Mouse (Mus musculus) heart, postnatal 0 days (tissue): ENCODE measurements at regions not wholly inside any gene's neighbourhood (a gene's known extent, or its start where the extent isn't known, plus 50 kb on each side); places are given as distances from the start of the nearest gene placed in this dataset.

Experiments
- ATAC-seq: fragments of 200-750 bp; cut with Nextera tagmentation; 2 replicates; pipeline ENCODE4 v1.8.0; 2017; ENCODE audit warnings: low read depth, moderate number of reproducible peaks, moderate library complexity; ENCODE audit not compliant: insufficient read depth
- DNase-seq: peaks from one replicate; pipeline ENCODE4 v3.0.0-alpha.2; 2016; ENCODE audit warnings: low spot score
- H3K27ac ChIP-seq: fragments of 300-500 bp; sonication (generic); 2 replicates; pipeline ENCODE4 v1.5.1; 2014; ENCODE audit warnings: low read depth, mild to moderate bottlenecking
- H3K27me3 ChIP-seq: fragments of 300-500 bp; sonication (generic); 2 replicates; pipeline ENCODE4 v1.6.1; 2014; ENCODE audit warnings: low read length, mixed read lengths; ENCODE audit not compliant: control insufficient read depth, insufficient read depth
- H3K36me3 ChIP-seq: fragments of 300-500 bp; sonication (generic); replicated peaks from 2 replicates; pipeline ENCODE4 v1.6.1; 2014; ENCODE audit warnings: low read length, mixed read lengths; ENCODE audit not compliant: control insufficient read depth, insufficient read depth
- H3K4me1 ChIP-seq: fragments of 300-500 bp; sonication (generic); 2 replicates; pipeline ENCODE4 v1.6.1; 2014; ENCODE audit warnings: antibody characterized with exemption; ENCODE audit not compliant: control insufficient read depth, insufficient read depth
- H3K4me2 ChIP-seq: fragments of 300-500 bp; sonication (generic); 2 replicates; pipeline ENCODE4 v1.6.1; 2014; ENCODE audit warnings: low read depth, mild to moderate bottlenecking, low read length, moderate library complexity
- H3K4me3 ChIP-seq: fragments of 300-500 bp; sonication (generic); 2 replicates; pipeline ENCODE4 v1.5.1; 2014; ENCODE audit warnings: low read depth, low read length
- H3K9ac ChIP-seq: fragments of 300-500 bp; sonication (generic); replicated peaks from 2 replicates; pipeline ENCODE4 v1.6.1; 2014; ENCODE audit warnings: low read depth, low read length, mixed read lengths
- H3K9me3 ChIP-seq: fragments of 300-500 bp; sonication (generic); replicated peaks from 2 replicates; pipeline ENCODE4 v1.6.1; 2016; ENCODE audit warnings: low read length; ENCODE audit not compliant: control insufficient read depth
- CTCF ChIP-seq: IDR thresholded peaks from 2 replicates; pipeline ENCODE4 v1.5.1; 2016; ENCODE audit warnings: antibody characterized with exemption, control low read depth, low read depth
- EP300 ChIP-seq: IDR thresholded peaks from 2 replicates; pipeline ENCODE4 v1.6.1; 2016; ENCODE audit warnings: antibody characterized with exemption, low read depth
- WGBS: fragments of 180-500 bp; shearing (Covaris S2); extraction: QIAGEN DNeasy Blood & Tissue Kit; methylation state at CpG from one replicate; pipeline ENCODE4 v1.1.7; 2014; 5-methylcytosine and 5-hydroxymethylcytosine counted together

DNA sequence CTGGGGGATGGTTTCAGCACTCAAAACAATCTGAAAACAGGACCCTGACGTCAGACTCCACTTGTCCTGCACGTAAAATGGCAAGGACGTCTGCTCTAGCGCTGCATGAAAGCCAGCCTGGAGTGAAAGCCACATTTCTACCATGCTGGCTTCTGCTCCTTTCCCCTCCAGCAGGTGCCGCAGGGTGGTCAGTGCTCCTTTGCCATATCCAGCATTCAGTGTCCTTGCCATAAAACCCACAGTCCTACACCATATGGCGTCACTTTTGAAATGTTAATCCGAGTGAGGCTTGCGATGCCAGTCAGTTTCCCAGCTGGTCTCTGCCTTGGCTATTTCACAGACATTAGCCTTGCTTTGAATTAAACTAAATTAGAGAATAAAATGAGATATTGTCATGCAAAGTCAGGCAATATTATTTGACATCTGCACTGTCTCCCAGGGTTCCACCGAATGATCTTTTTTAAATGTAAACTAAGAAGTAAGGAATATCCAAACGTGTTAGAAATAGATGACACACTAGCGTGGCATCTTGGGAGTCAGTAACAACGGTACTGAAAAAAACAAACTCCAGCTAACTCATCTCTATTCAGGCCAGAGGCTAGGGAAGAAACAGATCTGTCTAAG, 125.7 kb downstream of the Tas2r134 start:
- TF ChIP-seq CTCF, result no peak
- no peak for TF ChIP-seq EP300
- H3K4me1 ChIP-seq, result no peaks in the 10 kb centered on the region
- no peak for DNase-seq
- WGBS, result 67% methylated on average over 12 of the region's 12 CpGs
- no peaks in the 10 kb centered on the region for H3K36me3 ChIP-seq
- no peak overlapping the region for H3K9ac ChIP-seq
- ATAC-seq, result no peak
- no peaks in the 10 kb centered on the region for H3K9me3 ChIP-seq
- no peaks in the 10 kb centered on the region for H3K27me3 ChIP-seq
- H3K27ac ChIP-seq, result no peak overlapping the region
- H3K4me3 ChIP-seq, result no peak overlapping the region
- no peak overlapping the region for H3K4me2 ChIP-seq

DNA sequence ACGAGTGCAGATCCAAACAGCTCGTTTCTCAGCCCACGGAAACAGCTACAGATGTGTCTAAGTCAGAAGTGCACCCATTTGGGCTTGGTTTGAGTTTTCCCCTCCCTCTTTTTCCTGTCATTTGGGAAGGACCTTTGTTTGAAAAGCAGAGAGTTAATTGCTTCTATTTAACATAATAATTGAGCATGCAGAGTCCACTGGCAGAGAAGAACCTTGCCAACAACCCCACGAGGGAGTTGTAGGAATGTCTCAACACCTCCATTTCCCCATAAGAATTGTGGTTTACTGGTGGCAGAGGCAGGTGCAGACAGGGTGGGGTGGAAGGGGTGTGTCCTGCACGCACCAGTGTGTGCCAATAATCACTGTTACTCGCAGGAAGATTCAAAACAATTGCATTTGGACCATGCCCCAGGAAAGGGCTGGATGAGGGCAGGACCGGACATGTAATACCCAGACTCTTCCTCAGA, 126.3 kb downstream of the Tas2r134 start:
- TF ChIP-seq CTCF, result no peak
- TF ChIP-seq EP300, result no peak
- Histone ChIP-seq H3K4me1 (no peaks in the 10 kb centered on the region), H3K4me2 (no peak overlapping the region), H3K27ac (no peak overlapping the region), H3K4me3 (no peak overlapping the region), H3K27me3 (no peaks in the 10 kb centered on the region), H3K9ac (no peak overlapping the region), H3K36me3 (no peaks in the 10 kb centered on the region), H3K9me3 (no peaks in the 10 kb centered on the region)
- ATAC-seq, result no peak
- no peak for DNase-seq
- WGBS, result 58% methylated on average over 7 of the region's 7 CpGs

- Histone ChIP-seq H3K4me2 (no peak overlapping the region), H3K27ac (no peak overlapping the region), H3K4me3 (no peak overlapping the region), H3K9me3 (no peaks in the 10 kb centered on the region), H3K27me3 (no peaks in the 10 kb centered on the region), H3K9ac (no peak overlapping the region), H3K36me3 (no peaks in the 10 kb centered on the region), H3K4me1 (no peaks in the 10 kb centered on the region)
- DNase-seq (no peak), ATAC-seq (no peak)
- no peak for TF ChIP-seq CTCF
- TF ChIP-seq EP300, result no peak
- WGBS, result 90% methylated on average over 1 of the region's 1 CpGs
These were observed 130.1 kb downstream of the Tas2r134 start for GRCm38 (mm10) chr2:51757361-51757760.

- Histone ChIP-seq H3K27me3 (no peaks in the 10 kb centered on the region), H3K27ac (no peak overlapping the region), H3K4me1 (no peaks in the 10 kb centered on the region), H3K9me3 (no peaks in the 10 kb centered on the region), H3K4me3 (no peak overlapping the region), H3K9ac (no peak overlapping the region), H3K36me3 (no peaks in the 10 kb centered on the region), H3K4me2 (no peak overlapping the region)
- WGBS, result 67% methylated on average over 8 of the region's 8 CpGs
- ATAC-seq (no peak), DNase-seq (no peak)
- no peak for TF ChIP-seq EP300
- no peak for TF ChIP-seq CTCF
These were observed 130.8 kb downstream of the Tas2r134 start for GRCm38 (mm10) chr2:51758093-51758492.

DNA sequence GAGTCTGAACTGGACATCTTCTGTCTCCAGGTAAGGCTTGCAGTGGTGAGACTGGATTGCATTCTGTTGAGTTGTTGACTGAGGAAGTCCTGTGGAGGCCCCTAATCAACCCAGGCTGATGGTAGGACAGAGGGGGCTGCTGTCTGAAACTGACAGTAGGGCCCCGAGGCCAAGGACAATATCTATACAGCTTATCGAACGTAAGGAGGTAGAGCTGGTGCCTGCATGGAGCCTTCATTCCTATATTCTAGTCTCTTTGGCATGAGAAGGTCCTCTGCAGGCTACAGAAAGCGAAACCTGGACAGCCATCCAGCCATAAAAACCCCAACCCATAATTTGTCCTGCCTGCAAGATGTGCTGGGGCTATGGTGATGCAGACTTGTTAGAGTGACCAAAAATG, 135.6 kb downstream of the Tas2r134 start:
- no peak for TF ChIP-seq EP300
- no peak for TF ChIP-seq CTCF
- Histone ChIP-seq H3K4me1 (peaks cover 6% of the 10 kb centered on the region), H3K9ac (no peak overlapping the region), H3K36me3 (no peaks in the 10 kb centered on the region), H3K4me2 (no peak overlapping the region), H3K9me3 (no peaks in the 10 kb centered on the region), H3K4me3 (no peak overlapping the region), H3K27ac (no peak overlapping the region), H3K27me3 (no peaks in the 10 kb centered on the region)
- ATAC-seq (no peak), DNase-seq (no peak)
- WGBS, result 87% methylated on average over 4 of the region's 4 CpGs
